Mouse (Mus musculus): ENCODE results near the gene Ptprn2. TPM values are rescaled to one million over a fixed set of nuclear protein-coding genes. Genes with fewer than 3 reads are reported as not detected.

Gene Ptprn2
- total RNA-seq, 2 experiments from 2014 or later: not detected

DNA sequence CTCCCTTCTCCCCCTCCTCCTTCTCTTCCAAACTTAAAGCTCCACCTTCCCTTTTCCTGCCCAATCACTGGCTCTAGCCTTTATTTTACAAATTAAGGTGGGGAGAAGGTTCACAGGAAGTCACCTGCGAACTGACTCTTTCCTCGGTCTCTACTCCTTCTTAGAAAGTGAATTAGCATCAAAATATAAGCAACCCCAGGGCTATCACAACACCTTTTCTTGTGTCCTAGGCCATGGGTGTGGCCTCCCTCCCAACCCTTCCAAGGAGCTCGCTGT, 775.6 kb downstream of the Ptprn2 start:
- intact Hi-C loops (cut with DNase I): no loop called here
- DNase-seq (ENCODE audit: low spot score): no peak

- no peak for DNase-seq (ENCODE audit: low spot score)
- intact Hi-C loops (cut with DNase I): no loop called here
Observed at GRCm38 (mm10) chr12:117262003-117262402, 776.5 kb downstream of the Ptprn2 start.

GRCm38 (mm10) chr12:117263081-117263480, 777.6 kb downstream of the Ptprn2 start:
- DNase-seq (ENCODE audit: low spot score): no peak
- intact Hi-C loops (cut with DNase I): no loop called here

GRCm38 (mm10) chr12:117265211-117265610, 779.7 kb downstream of the Ptprn2 start:
- DNase-seq (ENCODE audit: low spot score): no peak
- intact Hi-C loops (cut with DNase I): no loop called here

DNA sequence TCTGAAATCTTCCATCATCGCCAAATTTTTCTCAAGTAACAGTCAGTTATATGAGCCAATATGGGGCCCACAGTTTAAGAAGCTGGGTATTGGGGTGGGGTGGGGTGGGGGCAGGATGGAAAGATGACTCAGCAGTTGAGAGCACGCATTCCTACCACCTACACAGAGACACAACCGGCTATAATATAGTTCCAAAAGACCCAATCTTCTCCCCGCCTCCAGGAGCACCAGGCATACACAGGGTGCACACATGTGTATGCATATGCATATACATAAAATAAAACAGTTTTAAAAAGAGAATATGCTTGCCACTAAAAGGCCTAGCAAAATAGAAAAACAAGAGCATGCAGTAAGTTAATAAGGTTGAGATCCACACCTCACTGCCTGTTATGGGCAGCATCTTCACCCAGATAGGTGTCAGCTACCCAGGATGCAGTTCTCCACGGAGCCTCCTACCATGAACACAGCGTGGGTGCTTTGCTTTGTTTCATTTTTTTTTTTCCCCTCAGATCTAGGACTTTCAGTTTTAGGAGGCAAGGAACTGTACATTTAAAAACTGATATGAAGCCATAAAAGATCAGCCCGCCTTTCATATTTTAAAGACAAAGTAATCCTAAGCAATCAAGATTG, 783.1 kb downstream of the Ptprn2 start:
- intact Hi-C loops (cut with DNase I): no loop called here

DNA sequence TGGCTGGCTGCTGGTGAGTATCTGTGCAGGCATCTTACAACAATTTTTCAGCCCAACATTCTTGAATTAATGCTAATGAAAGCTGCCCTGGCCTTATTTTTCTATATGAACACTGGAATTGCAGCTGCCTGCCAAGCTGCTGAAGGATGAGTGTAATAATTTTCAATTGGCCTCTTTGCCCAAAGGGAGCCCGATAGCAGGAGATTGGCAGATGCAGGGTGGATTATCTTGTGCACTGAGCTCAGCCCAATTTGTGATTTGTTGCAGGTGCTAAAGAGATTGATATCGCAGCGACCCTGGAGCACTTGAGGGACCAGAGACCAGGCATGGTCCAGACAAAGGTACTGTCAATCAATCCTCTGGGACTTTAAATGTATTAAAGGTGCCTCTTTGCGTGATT, 783.8 kb downstream of the Ptprn2 start:
- DNase-seq (ENCODE audit: low spot score): no peak
- intact Hi-C loops (cut with DNase I): no loop called here

More for the DNA sequence above, 783.1 kb downstream of the Ptprn2 start:
- DNase-seq (ENCODE audit: low spot score): no peak

- DNase-seq (ENCODE audit: low spot score): no peak
- intact Hi-C loops (cut with DNase I): no loop called here
Observed at GRCm38 (mm10) chr12:117270199-117270598, 784.7 kb downstream of the Ptprn2 start.

DNA sequence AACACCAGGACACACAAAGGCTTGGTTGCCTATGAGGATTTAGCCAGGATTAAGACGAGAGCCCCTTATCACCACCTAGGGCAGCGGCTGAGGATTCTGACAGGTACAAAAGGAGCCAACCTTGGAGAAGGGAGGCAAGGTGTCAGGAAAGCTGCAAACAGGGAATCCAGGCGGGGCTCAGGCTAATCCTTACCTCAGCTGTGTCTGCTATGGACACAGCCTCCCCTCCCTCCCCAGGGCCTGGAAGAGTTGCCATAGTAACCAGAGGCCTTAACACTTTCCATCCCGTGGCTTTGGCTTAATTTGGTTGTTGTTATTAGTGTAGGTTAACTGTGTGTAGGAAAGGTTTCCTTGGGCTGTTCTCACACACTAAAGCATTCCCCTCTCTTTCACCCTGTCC, 787.6 kb downstream of the Ptprn2 start:
- intact Hi-C loops (cut with DNase I): no loop called here
- no peak for DNase-seq (ENCODE audit: low spot score)

- DNase-seq (ENCODE audit: low spot score): no peak
- intact Hi-C loops (cut with DNase I): no loop called here
Observed at GRCm38 (mm10) chr12:117274576-117274975, 789.1 kb downstream of the Ptprn2 start.

GRCm38 (mm10) chr12:117280790-117281189, 795.3 kb downstream of the Ptprn2 start:
- intact Hi-C loops (cut with DNase I): no loop called here
- no peak for DNase-seq (ENCODE audit: low spot score)

GRCm38 (mm10) chr12:117282659-117283058, 797.1 kb downstream of the Ptprn2 start:
- DNase-seq (ENCODE audit: low spot score): no peak
- intact Hi-C loops (cut with DNase I): no loop called here

DNA sequence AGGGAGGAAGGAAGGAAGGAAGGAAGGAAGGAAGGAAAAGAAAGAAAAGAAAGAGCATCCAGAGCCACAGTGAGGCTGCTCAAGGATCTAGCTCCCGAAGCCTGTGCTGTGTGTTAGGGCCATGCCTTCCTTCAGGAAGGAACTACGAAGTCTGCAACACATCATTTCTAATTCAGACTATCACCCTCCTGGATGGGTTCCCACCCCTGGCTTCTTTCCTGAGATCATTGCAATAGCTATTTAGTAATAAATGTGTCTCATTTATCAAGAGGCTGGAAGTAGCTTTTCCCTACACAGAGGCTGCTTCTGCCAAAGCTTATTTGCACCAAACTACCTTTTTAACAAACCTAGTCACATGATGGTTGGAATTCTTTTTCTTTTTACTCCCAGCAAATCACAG, 801.9 kb downstream of the Ptprn2 start:
- DNase-seq (ENCODE audit: low spot score): no peak
- intact Hi-C loops (cut with DNase I): no loop called here

GRCm38 (mm10) chr12:117291943-117292342, 806.4 kb downstream of the Ptprn2 start:
- intact Hi-C loops (cut with DNase I): no loop called here
- DNase-seq (ENCODE audit: low spot score): no peak

- intact Hi-C loops (cut with DNase I): no loop called here
- no peak for DNase-seq (ENCODE audit: low spot score)
Observed at GRCm38 (mm10) chr12:117296792-117297191, 811.3 kb downstream of the Ptprn2 start.

- intact Hi-C loops (cut with DNase I): no loop called here
- DNase-seq (ENCODE audit: low spot score): no peak
Observed at GRCm38 (mm10) chr12:117299084-117299483, 813.6 kb downstream of the Ptprn2 start.

DNA sequence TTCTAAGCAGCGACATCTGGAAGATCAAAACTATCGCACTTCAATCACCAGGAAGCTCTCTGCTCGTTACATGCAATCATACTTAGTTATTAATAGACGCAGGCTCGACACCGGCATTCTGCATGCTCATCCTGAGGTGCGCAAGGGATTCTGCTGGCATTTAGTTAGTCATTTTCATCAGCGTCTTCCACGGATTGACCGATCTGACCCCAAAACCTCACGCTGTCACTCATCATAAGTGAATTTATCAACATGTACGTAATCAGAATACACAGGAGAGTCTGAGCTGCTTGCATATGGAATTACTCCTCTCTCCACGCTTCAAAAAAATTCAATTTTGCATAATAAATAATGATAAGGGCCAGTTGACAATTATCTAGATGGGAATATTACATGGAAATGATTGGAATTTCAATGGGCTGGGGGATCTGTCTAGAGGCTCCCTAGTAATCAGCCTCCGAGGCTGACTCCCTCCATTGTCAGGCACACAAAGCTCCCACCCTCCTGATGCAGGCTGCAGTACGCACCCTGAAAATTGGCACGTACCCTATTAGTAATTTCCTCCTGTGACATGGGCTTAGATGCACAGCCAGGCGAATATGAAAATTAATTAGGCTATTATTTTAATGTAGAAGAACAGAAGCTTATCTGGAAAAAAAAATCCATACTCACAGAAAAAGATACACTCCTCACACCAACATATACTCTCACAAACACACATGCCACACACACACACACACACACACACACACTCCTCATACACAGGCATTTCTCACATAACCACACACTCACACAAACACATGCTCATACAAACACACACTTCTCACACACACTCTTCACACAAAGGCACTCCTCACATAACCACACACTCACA, 819.5 kb downstream of the Ptprn2 start:
- intact Hi-C loops (cut with DNase I): no loop called here

DNA sequence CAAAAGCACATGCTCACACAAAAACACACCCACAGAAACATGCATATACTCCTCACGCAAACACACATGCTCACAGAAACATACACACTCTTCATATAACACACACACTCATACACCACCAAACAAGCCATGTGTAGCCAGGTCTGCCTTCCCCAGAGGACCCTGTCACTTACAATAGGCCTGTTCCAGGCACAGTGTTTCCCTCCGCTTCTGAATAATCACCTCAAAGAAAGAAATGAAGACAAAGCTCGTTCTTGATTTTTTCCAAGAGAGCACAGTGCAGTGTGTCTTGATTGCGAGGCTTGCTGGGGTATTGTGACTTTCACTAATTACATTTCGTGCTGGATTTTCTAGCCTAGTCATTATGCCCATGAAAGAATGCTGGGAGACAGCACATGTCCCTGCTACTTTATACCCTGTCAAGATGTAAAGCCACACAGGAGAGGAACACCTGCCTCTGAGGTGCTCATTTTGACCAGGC, 820.1 kb downstream of the Ptprn2 start:
- intact Hi-C loops (cut with DNase I): no loop called here
- DNase-seq (ENCODE audit: low spot score): no peak

More for the DNA sequence above, 819.5 kb downstream of the Ptprn2 start:
- no peak for DNase-seq (ENCODE audit: low spot score)

- no peak for DNase-seq (ENCODE audit: low spot score)
- intact Hi-C loops (cut with DNase I): no loop called here
Observed at GRCm38 (mm10) chr12:117312079-117312478, 826.6 kb downstream of the Ptprn2 start.

- DNase-seq (ENCODE audit: low spot score): no peak
- intact Hi-C loops (cut with DNase I): no loop called here
Observed at GRCm38 (mm10) chr12:117314987-117315386, 829.5 kb downstream of the Ptprn2 start.

DNA sequence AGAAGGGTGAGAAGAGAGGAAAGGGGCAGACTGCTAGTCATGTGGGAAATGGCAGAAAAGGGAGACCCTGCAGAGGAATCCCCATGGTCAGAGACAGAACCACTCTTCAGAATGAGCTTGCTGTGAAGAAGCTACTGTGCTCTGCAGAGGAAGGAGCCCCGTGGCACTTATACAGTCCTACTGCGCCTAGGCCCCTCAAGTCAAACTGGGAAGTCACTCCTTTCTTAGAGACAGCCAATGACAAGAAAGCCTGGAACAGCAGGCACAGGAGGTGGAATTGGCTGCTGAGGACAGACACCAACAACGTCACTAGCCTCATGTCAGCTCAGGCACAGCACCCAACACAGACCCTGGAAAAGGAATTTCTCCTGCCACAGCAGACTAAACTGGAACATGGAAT, 830.1 kb downstream of the Ptprn2 start:
- DNase-seq (ENCODE audit: low spot score): no peak
- intact Hi-C loops (cut with DNase I): no loop called here

GRCm38 (mm10) chr12:117318229-117318628, 832.7 kb downstream of the Ptprn2 start:
- DNase-seq (ENCODE audit: low spot score): no peak
- intact Hi-C loops (cut with DNase I): no loop called here
